Mouse (Mus musculus) liver, postnatal 0 days (tissue): Measurements from ENCODE around the gene Slc16a7.

Experiments
- CTCF ChIP-seq: sonication (generic); IDR thresholded peaks from 2 replicates; pipeline ENCODE4 v1.5.1; 2016; ENCODE audit warnings: antibody characterized with exemption, low read depth
- EP300 ChIP-seq: IDR thresholded peaks from 2 replicates; pipeline ENCODE4 v1.6.1; 2016; ENCODE audit warnings: antibody characterized with exemption, low read depth, mild to moderate bottlenecking

DNA sequence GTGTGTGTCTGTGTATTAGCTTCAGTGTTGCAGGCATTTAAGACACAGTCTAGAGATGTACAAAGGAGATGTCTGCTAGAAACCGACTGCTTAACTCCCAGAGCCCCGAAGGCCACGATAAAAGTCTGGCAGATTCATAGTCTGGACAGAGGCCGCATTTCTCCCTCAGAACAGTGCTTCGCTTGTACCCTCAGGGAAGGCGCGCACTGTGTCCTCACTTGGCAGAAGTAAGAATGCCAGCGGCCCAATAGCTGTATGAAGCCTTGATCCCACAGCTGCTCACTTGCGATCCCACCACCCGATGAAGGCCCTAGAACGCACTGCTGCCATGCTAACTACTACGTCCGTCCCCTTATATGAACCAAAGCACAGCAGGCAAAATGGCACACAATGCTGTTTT is 16.6 kb downstream of the Slc16a7 start:
- no peak for TF ChIP-seq CTCF
- no peak for TF ChIP-seq EP300
